Mouse (Mus musculus): ENCODE results near the gene Ints7. TPM values are rescaled to one million over a fixed set of nuclear protein-coding genes. Genes with fewer than 3 reads are reported as not detected.

Ints7 gene
- polyA plus RNA-seq, 1 experiment from 2014 or later, result 38.5 TPM

- no peak overlapping the region for H3K27ac ChIP-seq (ENCODE audit: low read depth, low read length)
- WGBS (ENCODE audit: insufficient replicate concordance), result 78% methylated on average over 6 of the region's 6 CpGs
- H3K4me1 ChIP-seq (ENCODE audit: control insufficient read depth, insufficient read depth, low read length), result peaks cover 3% of the 10 kb centered on the region; the same call in 1 of the 2 replicates
- H3K4me2 ChIP-seq, result no peak overlapping the region
- no peak for ATAC-seq (replicated peaks; ENCODE audit: insufficient number of reproducible peaks, low FRiP score, low TSS enrichment)
- H3K36me3 ChIP-seq (ENCODE audit: control insufficient read depth, insufficient read depth, low read length), result no peaks in the 10 kb centered on the region
- H3K4me3 ChIP-seq (ENCODE audit: low read depth, low read length), result no peak overlapping the region
- H3K9ac ChIP-seq (ENCODE audit: low read depth, low read length), result no peak overlapping the region
- H3K27me3 ChIP-seq (ENCODE audit: control insufficient read depth, insufficient read depth, low read length), result no peaks in the 10 kb centered on the region
- H3K9me3 ChIP-seq (replicated peaks; ENCODE audit: control insufficient read depth, low read length), result no peaks in the 10 kb centered on the region
Measured at GRCm38 (mm10) chr1:191663603-191664002, 88.2 kb downstream of the Ints7 start.

GRCm38 (mm10) chr1:191666351-191666750, 90.9 kb downstream of the Ints7 start:
- no peak overlapping the region for H3K4me2 ChIP-seq
- no peak overlapping the region for H3K27ac ChIP-seq (ENCODE audit: low read depth, low read length)
- no peaks in the 10 kb centered on the region for H3K36me3 ChIP-seq (ENCODE audit: control insufficient read depth, insufficient read depth, low read length)
- H3K4me3 ChIP-seq (ENCODE audit: low read depth, low read length), result no peak overlapping the region
- no peak overlapping the region for H3K9ac ChIP-seq (ENCODE audit: low read depth, low read length)
- ATAC-seq (replicated peaks; ENCODE audit: insufficient number of reproducible peaks, low FRiP score, low TSS enrichment), result no peak
- no peaks in the 10 kb centered on the region for H3K9me3 ChIP-seq (replicated peaks; ENCODE audit: control insufficient read depth, low read length)
- whole genome bisulfite sequencing (ENCODE audit: insufficient replicate concordance), result 68% methylated on average over 11 of the region's 11 CpGs
- H3K27me3 ChIP-seq (ENCODE audit: control insufficient read depth, insufficient read depth, low read length), result no peaks in the 10 kb centered on the region
- H3K4me1 ChIP-seq (ENCODE audit: control insufficient read depth, insufficient read depth, low read length), result peaks cover 3% of the 10 kb centered on the region; the same call in 1 of the 2 replicates

- no peak overlapping the region for H3K4me3 ChIP-seq (ENCODE audit: low read depth, low read length)
- no peaks in the 10 kb centered on the region for H3K9me3 ChIP-seq (replicated peaks; ENCODE audit: control insufficient read depth, low read length)
- no peaks in the 10 kb centered on the region for H3K27me3 ChIP-seq (ENCODE audit: control insufficient read depth, insufficient read depth, low read length)
- no peaks in the 10 kb centered on the region for H3K4me1 ChIP-seq (ENCODE audit: control insufficient read depth, insufficient read depth, low read length)
- 79% methylated on average over 9 of the region's 9 CpGs for WGBS (ENCODE audit: insufficient replicate concordance)
- ATAC-seq (replicated peaks; ENCODE audit: insufficient number of reproducible peaks, low FRiP score, low TSS enrichment), result no peak
- H3K4me2 ChIP-seq, result no peak overlapping the region
- no peak overlapping the region for H3K9ac ChIP-seq (ENCODE audit: low read depth, low read length)
- H3K27ac ChIP-seq (ENCODE audit: low read depth, low read length), result no peak overlapping the region
- H3K36me3 ChIP-seq (ENCODE audit: control insufficient read depth, insufficient read depth, low read length), result no peaks in the 10 kb centered on the region
Measured at GRCm38 (mm10) chr1:191668030-191668429, 92.6 kb downstream of the Ints7 start.

Other genes starting within 250 kb of the Ints7 start
- 18.7 and 19.0 TPM in 2 replicates for gene Tmem206, start 249.7 kb upstream of the Ints7 start, polyA plus RNA-seq (2014; fragmentation: Nextera tagmentation; extraction: Ambion mirVana)
- gene Ppp2r5a, start 172.4 kb upstream of the Ints7 start, polyA plus RNA-seq (2014; fragmentation: Nextera tagmentation; extraction: Ambion mirVana), result 41.1 and 43.4 TPM in 2 replicates
- 37.0 and 39.9 TPM in 2 replicates for gene Dtl, start 92 bp upstream of the Ints7 start, polyA plus RNA-seq (2014; fragmentation: Nextera tagmentation; extraction: Ambion mirVana)
- gene Lpgat1, start 142.2 kb downstream of the Ints7 start, polyA plus RNA-seq (2014; fragmentation: Nextera tagmentation; extraction: Ambion mirVana), result 55.6 and 58.0 TPM in 2 replicates
- 27.0 and 32.2 TPM in 2 replicates for gene Nek2, start 245.8 kb downstream of the Ints7 start, polyA plus RNA-seq (2014; fragmentation: Nextera tagmentation; extraction: Ambion mirVana)